Mouse (Mus musculus) spleen, adult 2 months (tissue): ENCODE data around the gene Aplp1. TPM values are rescaled to one million over a fixed set of nuclear protein-coding genes. Genes with fewer than 3 reads are reported as not detected.
A peak's percentile ranks its signal among the peaks of the same experiment; 100 is the strongest.
"Not testable (repeated sequence)": the region's sequence is repeated elsewhere in the genome, so short reads cannot be mapped to it uniquely, and the experiment has no call there.

Source experiments
- DNase-seq, 2 experiments: peaks; one replicate each; pipeline versions ENCODE4 v3.0.0 to v3.0.0-alpha.2; 2012 to 2021; ENCODE audit warnings: low spot score in 2 of 2, low read depth in 1 of 2
- H3K27ac ChIP-seq: fragments of 200-500 bp; 2 replicates; pipeline ENCODE4 v1.5.1; 2012; ENCODE audit warnings: low read length, inconsistent platforms; ENCODE audit not compliant: insufficient read depth
- H3K27me3 ChIP-seq: fragments of 200-500 bp; 2 replicates; pipeline ENCODE4 v1.6.1; 2012; ENCODE audit warnings: mild to moderate bottlenecking, moderate library complexity, low read length, inconsistent platforms; ENCODE audit not compliant: control insufficient read depth, insufficient read depth
- H3K36me3 ChIP-seq: fragments of 200-500 bp; 2 replicates; pipeline ENCODE4 v1.6.1; 2012; ENCODE audit warnings: mild to moderate bottlenecking, low read length, inconsistent platforms; ENCODE audit not compliant: control insufficient read depth, insufficient read depth
- H3K4me1 ChIP-seq: fragments of 200-500 bp; 2 replicates; pipeline ENCODE4 v1.6.1; 2011; ENCODE audit warnings: inconsistent platforms; ENCODE audit not compliant: control insufficient read depth, insufficient read depth, insufficient read length
- H3K4me3 ChIP-seq: fragments of 200-500 bp; 2 replicates; pipeline ENCODE4 v1.5.1; 2011; ENCODE audit warnings: mild to moderate bottlenecking, inconsistent platforms; ENCODE audit not compliant: insufficient read depth, insufficient read length; ENCODE audit errors: extremely low read depth
- CTCF ChIP-seq: fragments of 200-500 bp; IDR thresholded peaks from 2 replicates; pipeline ENCODE4 v1.5.1; 2011; ENCODE audit warnings: mild to moderate bottlenecking, inconsistent platforms; ENCODE audit not compliant: insufficient read depth, insufficient read length, insufficient replicate concordance; ENCODE audit errors: extremely low read depth
- POLR2A ChIP-seq: fragments of 200-500 bp; IDR thresholded peaks from 2 replicates; pipeline ENCODE4 v1.6.1; 2011; ENCODE audit warnings: low read depth, low read length, inconsistent platforms
- WGBS: fragments of 180-500 bp; shearing (Covaris S2); methylation state at CpG from one replicate; pipeline ENCODE4 v1.1.7; 2018; 5-methylcytosine and 5-hydroxymethylcytosine counted together
- polyA plus RNA-seq: library from polyadenylated mRNA; depleted of rRNA; stranded (reverse); fragments of >200 nt; gene quantifications from 2 replicates; pipeline ENCODE4 v1.2.3, GENCODE M21; 2012

The Aplp1 gene
- polyA plus RNA-seq, 1 experiment = 1.9 TPM

GRCm38 (mm10) chr7:30477415-30478381, 32.4 kb upstream of the Aplp1 start:
- no peak for TF ChIP-seq POLR2A
- no peak for TF ChIP-seq CTCF
- 0 out of 2 replicates have a peak, but pooled peaks cover 2% of the 10 kb centered on the region for H3K27me3 ChIP-seq
- DNase-seq = no peak
- no peak overlapping the region for H3K27ac ChIP-seq
- no peaks in the 10 kb centered on the region for H3K4me1 ChIP-seq
- no peaks in the 10 kb centered on the region for H3K36me3 ChIP-seq
- H3K4me3 ChIP-seq = no peak overlapping the region
- WGBS = 24% methylated on average over 27 of the region's 32 CpGs

- 83% methylated on average over 7 of the region's 7 CpGs for WGBS
- not testable (repeated sequence) for H3K27ac ChIP-seq, DNase-seq, H3K4me1 ChIP-seq, H3K36me3 ChIP-seq, H3K27me3 ChIP-seq, H3K4me3 ChIP-seq
These were observed 30.8 kb upstream of the Aplp1 start for GRCm38 (mm10) chr7:30476136-30476535.

GRCm38 (mm10) chr7:30474999-30475398, 29.7 kb upstream of the Aplp1 start:
- Histone ChIP-seq H3K27me3 (peaks cover 2% of the 10 kb centered on the region; the same call in 1 of the 2 replicates), H3K36me3 (no peaks in the 10 kb centered on the region), H3K4me1 (no peaks in the 10 kb centered on the region), H3K27ac (no peak overlapping the region), H3K4me3 (no peak overlapping the region)
- 69% methylated on average over 4 of the region's 4 CpGs for WGBS
- no peak for DNase-seq
- no peak for TF ChIP-seq POLR2A
- TF ChIP-seq CTCF = no peak

GRCm38 (mm10) chr7:30472411-30472810, 27.1 kb upstream of the Aplp1 start:
- 46% methylated on average over 5 of the region's 5 CpGs for WGBS
- Histone ChIP-seq H3K4me3 (no peak overlapping the region), H3K36me3 (no peaks in the 10 kb centered on the region), H3K27me3 (peaks cover 3% of the 10 kb centered on the region; the same call in 1 of the 2 replicates), H3K4me1 (no peaks in the 10 kb centered on the region), H3K27ac (no peak overlapping the region)
- TF ChIP-seq CTCF (peak; percentile 17; the same call in 1 of the 2 replicates), POLR2A (no peak)
- peak in 1 of 2 experiments; percentile 19 for DNase-seq

GRCm38 (mm10) chr7:30464816-30465300, 19.5 kb upstream of the Aplp1 start:
- DNase-seq = no peak
- Histone ChIP-seq H3K27ac (no peak overlapping the region), H3K4me1 (no peaks in the 10 kb centered on the region), H3K4me3 (no peak overlapping the region), H3K27me3 (peaks cover 15% of the 10 kb centered on the region), H3K36me3 (no peaks in the 10 kb centered on the region)
- WGBS = 18% methylated on average over 6 of the region's 6 CpGs
- TF ChIP-seq CTCF = no peak
- no peak for TF ChIP-seq POLR2A

- H3K36me3 ChIP-seq = no peaks in the 10 kb centered on the region
- no peaks in the 10 kb centered on the region for H3K4me1 ChIP-seq
- DNase-seq = no peak
- no peak for TF ChIP-seq POLR2A
- no peak for TF ChIP-seq CTCF
- H3K27me3 ChIP-seq = peaks cover 16% of the 10 kb centered on the region
- 26% methylated on average over 4 of the region's 4 CpGs for WGBS
- H3K4me3 ChIP-seq = no peak overlapping the region
- H3K27ac ChIP-seq = no peak overlapping the region
These were observed 18.7 kb upstream of the Aplp1 start for GRCm38 (mm10) chr7:30463996-30464395.

- WGBS = 32% methylated on average over 7 of the region's 7 CpGs
- H3K4me3 ChIP-seq = no peak overlapping the region
- peaks cover 16% of the 10 kb centered on the region for H3K27me3 ChIP-seq
- H3K27ac ChIP-seq = no peak overlapping the region
- H3K4me1 ChIP-seq = no peaks in the 10 kb centered on the region
- no peak for TF ChIP-seq CTCF
- TF ChIP-seq POLR2A = no peak
- no peaks in the 10 kb centered on the region for H3K36me3 ChIP-seq
- DNase-seq = no peak
These were observed 18.2 kb upstream of the Aplp1 start for GRCm38 (mm10) chr7:30463568-30463967.
